Mouse (Mus musculus) bone marrow, adult 2 months (tissue): Measurements from ENCODE around the gene R3hdm4. TPM values are rescaled to one million over a fixed set of nuclear protein-coding genes. Genes with fewer than 3 reads are reported as not detected.
"Not testable (repeated sequence)": the region's sequence is repeated elsewhere in the genome, so short reads cannot be mapped to it uniquely, and the experiment has no call there.

Experiments used
- H3K27ac ChIP-seq: fragments of 200-500 bp; 2 replicates; pipeline ENCODE4 v1.5.1; 2012; ENCODE audit warnings: low read depth, mild to moderate bottlenecking, control low read depth, inconsistent platforms, low read length; ENCODE audit not compliant: control insufficient read depth, poor library complexity, insufficient read depth
- H3K4me1 ChIP-seq: fragments of 200-500 bp; 2 replicates; pipeline ENCODE4 v1.6.1; 2011; ENCODE audit warnings: low read length; ENCODE audit not compliant: control insufficient read depth, insufficient read depth
- H3K4me3 ChIP-seq: fragments of 200-500 bp; replicated peaks from 2 replicates; pipeline ENCODE3; 2011; ENCODE audit warnings: mild to moderate bottlenecking, low read depth, low read length, control low read depth; ENCODE audit not compliant: control insufficient read depth
- CTCF ChIP-seq: fragments of 200-500 bp; IDR thresholded peaks from 2 replicates; pipeline ENCODE4 v1.5.1; 2011; ENCODE audit warnings: low read length, control low read depth; ENCODE audit not compliant: control insufficient read depth, insufficient read depth
- POLR2A ChIP-seq: fragments of 200-500 bp; IDR thresholded peaks from 2 replicates; pipeline ENCODE4 v1.6.1; 2011; ENCODE audit warnings: low read depth, mild to moderate bottlenecking, control low read depth, low read length, borderline replicate concordance; ENCODE audit not compliant: control insufficient read depth
- WGBS: fragments of 180-500 bp; shearing (Covaris S2); methylation state at CpG from one replicate; pipeline ENCODE4 v1.1.7; 2018; 5-methylcytosine and 5-hydroxymethylcytosine counted together
- polyA plus RNA-seq: library from polyadenylated mRNA; stranded (reverse); fragments of >200 nt; gene quantifications from 2 replicates; pipeline ENCODE4 v1.2.4, GENCODE M21; 2011; ENCODE audit warnings: low replicate concordance; ENCODE audit not compliant: missing spikeins, insufficient read depth, insufficient read length

R3hdm4 gene
- polyA plus RNA-seq, 1 experiment, result 197 TPM

DNA sequence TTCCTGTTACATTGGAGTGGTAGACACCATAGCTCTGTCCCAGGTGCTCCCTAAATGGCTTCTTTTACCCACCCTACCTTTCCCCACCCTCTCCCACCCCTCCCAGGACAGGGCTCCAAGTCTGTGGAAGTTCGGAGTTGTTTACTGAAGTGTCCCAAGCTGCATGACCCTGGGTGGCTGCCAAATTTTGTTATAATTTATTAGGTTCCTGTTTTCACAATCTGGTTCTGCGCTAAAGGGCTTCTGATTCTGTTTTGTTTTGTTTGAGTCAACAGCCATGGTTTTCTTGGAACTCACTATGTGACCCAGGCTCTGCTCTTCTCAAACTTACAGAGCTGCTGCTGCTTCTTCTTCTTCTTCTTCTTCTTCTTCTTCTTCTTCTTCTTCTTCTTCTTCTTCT lies 31.6 kb downstream of the R3hdm4 start:
- Histone ChIP-seq H3K4me1 (peaks cover 4% of the 10 kb centered on the region; the same call in 1 of the 2 replicates), H3K4me3 (no peak overlapping the region), H3K27ac (no peak overlapping the region)
- TF ChIP-seq POLR2A, result no peak
- TF ChIP-seq CTCF, result no peak
- 7% methylated on average over 2 of the region's 2 CpGs for WGBS

GRCm38 (mm10) chr10:79886611-79887010 lies 34.4 kb downstream of the R3hdm4 start:
- 55% methylated on average over 8 of the region's 8 CpGs for WGBS
- TF ChIP-seq POLR2A (no peak), CTCF (no peak)
- no peak overlapping the region for H3K27ac ChIP-seq
- peak overlapping the region; percentile 12 for H3K4me3 ChIP-seq
- peaks cover 6% of the 10 kb centered on the region; the same call in 1 of the 2 replicates for H3K4me1 ChIP-seq

DNA sequence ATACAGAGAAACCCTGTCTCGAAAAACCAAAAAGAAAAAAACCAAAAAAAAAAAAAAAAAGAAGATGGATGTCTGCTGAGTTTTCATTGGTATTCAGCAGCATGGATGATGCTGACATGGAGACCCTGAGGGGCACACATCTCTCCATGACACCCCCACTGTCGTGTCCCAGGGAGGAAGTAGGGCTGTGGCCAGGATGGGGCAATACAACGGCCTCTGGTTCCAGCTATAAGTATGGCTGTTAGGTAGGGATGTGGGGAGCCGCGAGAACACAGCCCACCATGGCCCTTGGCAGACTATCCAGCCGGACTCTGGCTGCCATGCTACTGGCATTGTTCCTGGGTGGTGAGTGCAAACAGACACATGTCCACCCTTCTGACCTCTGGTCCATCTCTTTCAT lies 35.0 kb downstream of the R3hdm4 start, which contains the start of gene Elane:
Gene Elane (plus strand): TSS at position 194 of the 400 bp plus-strand sequence.
- no peak for TF ChIP-seq CTCF
- TF ChIP-seq POLR2A, result no peak
- peak within 1 kb of the TSS; percentile 21; the same call in 1 of the 2 replicates for H3K27ac ChIP-seq

GRCm38 (mm10) chr10:79884938-79885337 lies 36.1 kb downstream of the R3hdm4 start:
- WGBS, result 27% methylated on average over 3 of the region's 3 CpGs
- Histone ChIP-seq H3K27ac (peak overlapping the region; percentile 21; the same call in 1 of the 2 replicates), H3K4me1 (peaks cover 12% of the 10 kb centered on the region; the same call in 1 of the 2 replicates)
- not testable (repeated sequence) for H3K4me3 ChIP-seq

More for the DNA sequence above, 35.0 kb downstream of the R3hdm4 start, which contains the start of gene Elane:
- Histone ChIP-seq H3K4me3 (peak within 1 kb of the TSS; percentile 12), H3K4me1 (peaks cover 6% of the 10 kb centered on the region; the same call in 1 of the 2 replicates)
- WGBS, result 21% methylated on average over 6 of the region's 6 CpGs

DNA sequence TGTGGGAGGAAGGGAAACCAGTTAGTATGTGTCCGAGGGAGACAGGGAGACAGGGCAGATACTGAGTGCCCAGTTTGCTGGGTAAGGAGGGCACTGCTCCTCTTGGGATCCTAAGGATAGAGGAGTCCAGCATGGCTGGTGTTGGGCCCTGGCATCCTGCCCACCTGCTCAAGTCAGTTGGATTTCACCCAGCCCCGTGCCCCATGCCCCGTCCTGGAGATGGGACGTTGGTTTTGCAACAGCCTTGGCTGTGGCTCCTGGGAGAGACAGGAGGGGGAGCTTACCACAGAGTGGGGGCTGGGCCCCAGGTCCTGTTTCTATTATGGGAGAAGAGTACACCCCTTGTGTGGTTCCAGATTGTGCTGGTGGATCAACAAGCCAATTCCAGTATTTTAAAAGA lies 36.6 kb downstream of the R3hdm4 start:
- WGBS, result 11% methylated on average over 4 of the region's 4 CpGs
- peaks cover 12% of the 10 kb centered on the region; the same call in 1 of the 2 replicates for H3K4me1 ChIP-seq
- no peak overlapping the region for H3K27ac ChIP-seq
- TF ChIP-seq CTCF (no peak), POLR2A (no peak)
- no peak overlapping the region for H3K4me3 ChIP-seq

GRCm38 (mm10) chr10:79883297-79884084 lies 37.5 kb downstream of the R3hdm4 start:
- peaks cover 12% of the 10 kb centered on the region; the same call in 1 of the 2 replicates for H3K4me1 ChIP-seq
- peak overlapping the region; percentile 5; the same call in 1 of the 2 replicates for H3K27ac ChIP-seq
- no peak overlapping the region for H3K4me3 ChIP-seq
- 11% methylated on average over 22 of the region's 22 CpGs for WGBS
- TF ChIP-seq POLR2A (no peak), CTCF (peak; percentile 92)

DNA sequence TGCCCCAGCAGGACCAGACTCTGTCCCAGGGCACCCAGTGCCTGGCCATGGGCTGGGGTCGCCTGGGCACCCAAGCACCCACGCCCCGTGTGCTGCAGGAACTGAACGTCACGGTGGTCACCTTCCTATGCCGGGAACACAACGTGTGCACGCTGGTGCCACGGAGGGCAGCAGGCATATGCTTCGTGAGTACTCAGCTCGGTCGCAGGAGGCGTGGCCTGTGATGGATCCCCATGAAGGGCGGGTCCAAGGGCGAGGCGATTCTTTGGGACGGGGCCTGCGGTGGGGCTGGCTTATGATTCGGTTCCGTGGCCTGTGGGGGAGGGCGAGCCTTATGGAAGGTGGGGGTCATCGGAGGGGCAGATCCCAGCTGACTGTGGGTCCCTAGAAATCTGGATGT lies 39.0 kb downstream of the R3hdm4 start:
- under 1% methylated on average over 22 of the region's 22 CpGs for WGBS
- TF ChIP-seq CTCF (no peak), POLR2A (peak; percentile 59; the same call in 1 of the 2 replicates)
- peak overlapping the region; percentile 36 for H3K27ac ChIP-seq
- H3K4me1 ChIP-seq, result peaks cover 12% of the 10 kb centered on the region; the same call in 1 of the 2 replicates
- H3K4me3 ChIP-seq, result peak overlapping the region; percentile 58

DNA sequence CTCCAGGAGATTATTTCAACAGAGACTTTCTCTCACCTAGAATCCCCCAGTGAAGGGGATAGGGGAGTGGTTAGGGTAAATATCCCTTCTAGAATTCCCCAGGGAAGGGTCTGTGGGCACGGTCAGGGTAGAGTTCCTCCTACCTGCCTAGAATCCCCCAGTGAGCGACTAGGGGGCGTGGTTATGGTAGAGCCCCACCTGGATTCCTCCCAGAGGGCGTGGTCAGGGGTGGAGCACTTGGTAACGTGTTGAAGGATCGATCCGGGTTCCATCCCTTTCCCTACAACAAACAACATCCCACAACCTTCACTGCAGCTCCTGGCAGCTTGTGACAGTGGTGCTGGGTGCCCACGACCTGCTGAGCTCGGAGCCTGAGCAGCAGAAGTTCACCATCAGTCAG lies 40.3 kb downstream of the R3hdm4 start:
- H3K4me1 ChIP-seq, result peaks cover 13% of the 10 kb centered on the region; the same call in 1 of the 2 replicates
- H3K4me3 ChIP-seq, result peak overlapping the region; percentile 61
- no peak overlapping the region for H3K27ac ChIP-seq
- TF ChIP-seq POLR2A (no peak), CTCF (no peak)
- WGBS, result 8% methylated on average over 9 of the region's 9 CpGs

DNA sequence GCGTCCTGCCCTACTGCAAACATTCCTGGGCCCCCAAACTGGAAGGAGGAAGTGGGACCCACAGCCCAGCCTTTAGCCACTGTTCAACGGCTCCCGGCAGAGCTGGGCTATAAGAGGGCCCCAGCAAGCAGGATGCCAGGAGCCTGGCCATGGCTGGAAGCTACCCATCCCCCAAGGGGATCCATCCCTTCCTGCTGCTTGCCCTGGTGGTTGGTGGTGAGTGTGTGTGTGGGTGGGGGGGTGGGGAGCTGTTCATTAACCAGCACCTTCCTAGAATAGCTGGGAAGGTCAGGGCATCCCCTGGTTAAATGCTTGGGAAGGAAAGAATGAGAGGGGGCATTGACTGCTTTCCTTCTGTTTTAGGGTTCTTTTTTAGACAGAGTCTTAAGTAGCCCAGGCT lies 41.5 kb downstream of the R3hdm4 start:
- no peak overlapping the region for H3K27ac ChIP-seq
- peak overlapping the region; percentile 9 for H3K4me3 ChIP-seq
- WGBS, result 13% methylated on average over 3 of the region's 3 CpGs
- no peak for TF ChIP-seq POLR2A
- no peak for TF ChIP-seq CTCF
- peaks cover 12% of the 10 kb centered on the region; the same call in 1 of the 2 replicates for H3K4me1 ChIP-seq
